Mouse (Mus musculus) T-helper 1 cell (primary cell): ENCODE results near the gene Mcm10.

Source experiments
- in situ Hi-C: fragments of 300-600 bp; cut with MboI, MseI; formaldehyde crosslinking; loops from one replicate; pipeline ENCODE4 v1.15.1; 2025; ENCODE audit warnings: high pct_unique_total_duplicates

The Mcm10 gene

GRCm38 (mm10) chr2:5012491-5013324 is at the start of gene Mcm10:
TSS of gene Mcm10 (minus strand) at chr2:5012791.
- in situ Hi-C loops, result loop anchor here (25.0 kb wide), 1 partner anchor 1525 kb away; the partner anchor contains the start of gene Suv39h2

GRCm38 (mm10) chr2:5061133-5061708 is 48.6 kb upstream of the Mcm10 start:
- in situ Hi-C loops, result no loop called here

GRCm38 (mm10) chr2:5059997-5060396 is 47.4 kb upstream of the Mcm10 start:
- in situ Hi-C loops, result no loop called here

DNA sequence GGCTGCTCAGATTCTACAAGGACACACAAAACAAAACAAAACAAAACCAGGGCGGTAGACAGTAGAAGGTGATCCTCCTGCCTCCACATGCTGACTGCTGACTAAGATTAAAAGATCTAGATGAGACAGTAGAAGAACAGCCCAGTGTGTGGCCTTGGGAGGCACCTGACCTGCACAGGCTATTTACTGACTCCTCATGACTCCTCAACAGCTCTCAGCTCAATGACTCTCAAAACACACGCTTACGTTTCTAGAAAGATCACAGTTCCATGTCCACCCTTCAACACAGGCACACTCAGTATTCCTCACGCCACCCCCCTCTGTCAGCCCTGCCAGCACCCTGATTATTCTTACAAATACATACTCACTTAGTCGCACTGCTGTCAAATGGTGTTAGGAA is 45.8 kb upstream of the Mcm10 start:
- in situ Hi-C loops, result no loop called here

GRCm38 (mm10) chr2:5050562-5050961 is 38.0 kb upstream of the Mcm10 start:
- in situ Hi-C loops, result no loop called here

GRCm38 (mm10) chr2:5047016-5047415 is 34.4 kb upstream of the Mcm10 start:
- in situ Hi-C loops, result no loop called here

GRCm38 (mm10) chr2:5045269-5045965 is 32.8 kb upstream of the Mcm10 start:
- in situ Hi-C loops, result no loop called here

- in situ Hi-C loops, result no loop called here
These were observed 31.7 kb upstream of the Mcm10 start for GRCm38 (mm10) chr2:5044321-5044720.

- in situ Hi-C loops, result no loop called here
These were observed 30.8 kb upstream of the Mcm10 start for GRCm38 (mm10) chr2:5043476-5043761.

DNA sequence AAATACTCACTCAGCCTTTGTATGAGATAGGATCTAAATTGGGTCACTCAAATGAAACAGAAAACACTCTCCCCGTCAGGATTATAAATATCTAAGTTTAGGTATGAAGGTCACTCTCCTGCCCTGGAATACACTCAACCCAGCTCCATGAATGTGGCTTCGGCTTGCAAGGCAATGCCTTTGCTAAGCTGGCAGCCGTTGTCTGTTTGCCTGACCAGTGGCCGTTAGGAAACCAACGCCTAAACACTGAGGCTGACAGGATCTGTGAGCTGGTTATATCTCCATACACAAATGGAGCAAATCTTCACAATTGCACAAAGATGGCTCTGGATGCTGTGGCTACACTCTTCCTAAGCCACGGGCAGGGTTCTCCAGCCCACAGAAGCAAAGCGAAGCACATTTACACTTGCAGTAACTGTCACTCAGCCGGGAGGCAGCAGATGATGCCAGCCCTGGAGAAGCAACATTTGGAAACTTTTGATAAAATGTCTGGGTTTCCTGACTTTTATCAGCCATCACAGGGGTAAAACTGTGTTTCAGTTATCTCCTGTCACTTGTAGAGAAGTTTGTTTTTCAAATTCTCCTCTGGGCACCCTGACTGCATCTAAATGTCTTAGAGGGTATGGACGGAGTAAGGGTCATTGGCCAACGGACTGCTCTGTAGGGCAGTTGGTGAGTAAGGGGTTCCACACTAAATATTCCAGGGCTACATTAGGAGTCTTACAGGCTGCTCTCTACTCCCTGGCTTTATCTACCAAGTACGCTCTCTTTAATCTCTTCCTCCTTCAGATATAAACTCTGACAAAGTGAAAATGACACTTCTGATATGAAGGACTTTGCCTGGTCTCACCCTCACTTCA is 30.3 kb upstream of the Mcm10 start:
- in situ Hi-C loops, result no loop called here

DNA sequence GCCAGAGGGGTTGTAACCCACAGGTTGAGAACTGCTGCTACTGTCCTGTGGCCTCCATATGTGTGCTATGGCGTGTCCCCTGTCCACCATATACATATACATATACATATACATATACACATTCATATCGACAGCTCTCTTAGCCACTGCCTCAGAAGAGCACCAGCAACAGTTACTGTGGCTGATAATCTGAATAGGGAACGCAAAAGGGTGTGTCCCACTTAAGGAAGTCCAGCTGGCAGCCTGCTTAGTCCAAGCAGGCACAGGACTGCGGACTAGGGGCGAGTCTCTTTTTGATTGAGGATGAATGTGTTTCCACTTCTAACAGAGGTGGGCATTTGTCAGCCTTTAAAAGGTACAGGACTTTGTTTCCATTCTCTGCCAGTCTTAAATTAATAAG is 29.3 kb upstream of the Mcm10 start:
- in situ Hi-C loops, result no loop called here

- in situ Hi-C loops, result no loop called here
These were observed 27.9 kb upstream of the Mcm10 start for GRCm38 (mm10) chr2:5040281-5041161.

DNA sequence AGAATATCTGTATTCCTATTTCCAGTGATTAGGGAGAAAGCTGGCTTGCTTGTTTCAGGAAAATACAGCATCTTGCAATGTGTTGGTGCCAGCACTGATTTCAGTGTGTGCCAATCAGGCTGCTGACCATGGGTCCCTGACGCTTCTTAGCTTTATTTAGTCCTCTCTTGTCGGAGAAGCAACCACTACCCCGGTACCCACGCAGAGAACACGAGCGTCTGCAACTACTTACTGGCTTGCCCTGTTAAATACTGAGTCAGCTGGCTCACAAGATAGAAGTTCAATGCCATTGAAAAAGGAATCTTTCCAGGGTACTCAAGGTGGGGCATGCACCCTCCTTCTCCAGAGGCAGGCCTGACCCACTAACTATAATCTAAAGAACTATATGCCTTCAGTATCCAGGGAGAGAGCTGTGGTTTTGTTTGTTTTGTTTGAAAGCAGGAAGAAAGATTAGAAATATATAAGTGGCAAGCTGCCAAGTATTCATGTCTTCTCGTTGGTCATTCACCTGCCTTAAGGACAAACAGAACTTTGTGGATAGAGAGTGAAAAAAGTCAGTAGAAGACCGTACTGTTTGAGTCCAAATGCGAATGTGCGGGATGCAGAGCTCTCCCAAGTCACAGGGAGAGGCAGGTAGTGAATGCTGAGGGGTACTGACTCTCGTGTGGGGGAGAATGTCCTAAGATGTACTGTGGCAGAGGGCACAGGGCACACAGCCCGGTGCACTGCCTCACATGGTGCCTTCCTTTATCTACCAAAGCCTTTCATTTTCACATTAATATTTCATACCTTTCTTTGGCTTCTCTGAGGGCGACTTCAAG is 27.0 kb upstream of the Mcm10 start:
- in situ Hi-C loops, result no loop called here

DNA sequence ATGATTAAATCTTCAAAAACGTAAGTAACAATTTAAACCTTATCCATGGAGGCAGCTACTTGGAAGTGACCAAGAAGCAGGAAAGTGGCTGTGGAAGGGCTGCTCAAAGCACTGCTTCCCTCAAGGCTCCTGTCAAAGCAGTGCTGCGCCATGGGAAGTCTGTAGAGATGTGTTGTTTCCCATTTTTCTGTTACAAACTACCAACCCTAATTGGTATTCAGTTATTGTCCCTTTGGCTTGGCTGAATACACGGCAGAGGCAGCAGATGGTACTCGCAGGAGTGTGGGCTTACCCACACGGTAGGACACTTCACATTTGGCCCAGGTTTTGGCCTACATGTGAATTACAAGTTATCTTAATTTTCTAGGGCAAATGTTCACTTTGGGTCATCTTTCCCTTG is 25.7 kb upstream of the Mcm10 start:
- in situ Hi-C loops, result no loop called here

- in situ Hi-C loops, result no loop called here
These were observed 24.8 kb upstream of the Mcm10 start for GRCm38 (mm10) chr2:5037390-5037789.

DNA sequence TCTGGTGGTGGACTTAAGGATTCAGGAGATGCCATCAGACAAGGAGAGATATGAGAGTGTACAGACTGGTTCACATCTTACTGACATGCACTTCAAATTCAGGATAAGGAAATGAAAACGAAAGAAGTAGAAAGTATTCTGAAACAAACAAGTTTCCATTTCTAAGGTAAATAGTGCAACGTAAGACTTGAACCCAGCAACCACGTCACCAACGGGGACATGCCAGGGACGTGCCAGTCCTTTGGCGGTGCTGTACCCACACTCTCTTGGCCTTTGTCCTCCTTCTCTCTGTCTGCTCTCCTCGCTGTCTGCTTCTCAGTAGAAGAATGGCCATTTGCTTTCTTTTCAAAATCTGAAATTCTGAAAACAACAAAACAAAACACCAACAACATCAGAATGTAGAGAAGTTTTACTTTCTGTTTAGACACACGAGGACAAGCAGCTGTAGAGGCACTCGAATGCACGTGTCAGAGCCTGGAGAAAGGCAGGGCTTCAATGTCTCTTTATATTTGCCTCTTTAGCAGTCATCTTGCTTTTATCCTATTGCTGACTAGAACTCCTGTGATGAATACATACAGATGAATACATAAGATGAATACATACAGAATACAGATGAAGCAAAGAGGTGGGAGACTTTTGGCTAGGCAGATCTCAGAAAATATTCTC is 24.0 kb upstream of the Mcm10 start:
- in situ Hi-C loops, result no loop called here

GRCm38 (mm10) chr2:5035241-5035640 is 22.6 kb upstream of the Mcm10 start:
- in situ Hi-C loops, result no loop called here

DNA sequence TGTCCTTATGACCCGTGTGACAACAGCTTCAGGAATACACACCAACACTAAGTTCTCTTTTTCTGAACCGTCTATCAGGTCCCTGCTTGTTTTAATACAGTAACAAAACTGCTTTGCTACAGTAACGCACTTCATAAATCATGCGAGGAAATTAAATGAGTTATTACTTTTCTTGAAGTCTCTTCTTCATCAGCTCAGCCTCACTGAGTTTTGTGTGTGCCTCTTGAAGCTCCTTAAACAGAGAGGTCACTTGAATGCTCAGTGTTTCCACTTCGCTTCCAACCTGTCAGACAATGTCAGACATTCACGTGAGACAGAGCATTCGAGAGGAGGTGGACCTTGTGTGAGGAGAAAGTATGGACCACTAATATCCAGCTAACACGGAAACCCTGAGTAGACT is 22.2 kb upstream of the Mcm10 start:
- in situ Hi-C loops, result no loop called here
